Comparison of ENCODE assay signal across 7 mouse cellular contexts in genomic region chr7:49132851-49133351, GRCm38 (mm10).
DNase-seq lines count a peak whose midpoint lies in the region; ATAC-seq lines count a peak whose summit lies in the region.

No protein-coding gene starts in this region.

- 46% methylated on average over 10 of the region's 10 CpGs for WGBS in midbrain, embryonic 10.5 days

- no peak overlapping the region for H3K4me3 ChIP-seq in midbrain, embryonic 10.5 days

- no peaks in the 10 kb centered on the region for H3K4me1 ChIP-seq in midbrain, embryonic 10.5 days

- intact Hi-C loops in gastrocnemius, postnatal 14 days (cut with DNase I; ENCODE audit: low total_unique reads) = loop anchor here (5.0 to 10.0 kb wide), 2 partner anchors 112 to 294 kb away; no protein-coding TSS in a partner anchor

- peak; percentile 64 for ATAC-seq in inflammation-experienced regulatory T-cells, adult 6 months

- no peaks in the 10 kb centered on the region for H3K9me3 ChIP-seq in midbrain, embryonic 10.5 days (replicated peaks)

- no peaks in the 10 kb centered on the region for H3K36me3 ChIP-seq in midbrain, embryonic 10.5 days

- DNase-seq in adrenal gland, adult 2 months = peak; percentile 68
- peak; percentile 89 for DNase-seq in embryo, embryonic 10.5 days (ENCODE audit: low spot score)
- peak; percentile 59 for DNase-seq in gastrocnemius, postnatal 14 days
- peak; percentile 74 to 90 for DNase-seq in left cerebral cortex, adult 8-10 months (ENCODE audit: low spot score in 2 of 2)
- peak; percentile 64 for DNase-seq in midbrain, embryonic 10.5 days (ENCODE audit: low spot score)
- peak; percentile 86 for DNase-seq in right cerebral cortex, postnatal 4 days

- H3K27me3 ChIP-seq in midbrain, embryonic 10.5 days (ENCODE audit: low read depth, poor library complexity, severe bottlenecking) = no peaks in the 10 kb centered on the region

- 0 out of 2 replicates have a peak overlapping the region, but pooled peaks have one; percentile 9 for H3K27ac ChIP-seq in midbrain, embryonic 10.5 days (replicated peaks)
